Comparison of ENCODE assay signal across 17 mouse cellular contexts in genomic region chr11:8444759-8445422, GRCm38 (mm10).
A peak's percentile ranks its signal among the peaks of the same experiment; 100 is the strongest.
DNase-seq lines count a peak whose midpoint lies in the region; ATAC-seq and TF ChIP-seq lines count a peak whose summit lies in the region.
"Had no signal": no experiment of that assay in that cellular context is flagged by ENCODE, and none has a peak within 500 bp of the region (broad histone marks: within the 10 kb centered on the region; RNA-seq: fewer than 3 reads in every experiment).

No protein-coding gene starts in this region.

- POLR2A ChIA-PET in Patski (lab: Charles Lee): interaction anchor here (1.0 to 3.3 kb wide), 5 partner anchors 9 to 23 kb away, joined by 3 to 18 read pairs (median 6); no protein-coding TSS in a partner anchor

- H3K79me2 ChIP-seq in myocyte (ENCODE audit: control insufficient read depth, insufficient read depth): peaks cover 18% of the 10 kb centered on the region

- no peak for TF ChIP-seq CTCF in midbrain, postnatal 0 days (IDR thresholded peaks at IDR 0.05)
- no peak for TF ChIP-seq CTCF in Patski (IDR thresholded peaks at IDR 0.05)

- in situ Hi-C loops in Patski (cut with MboI; ENCODE audit: low pct_unique_long_range_greater_than_20kb): loop anchor here (25.0 kb wide), 1 partner anchor 217 kb away; the partner anchor contains the start of gene Tns3

- peak overlapping the region; percentile 64 for H3K27ac ChIP-seq in heart, embryonic 16.5 days (ENCODE audit: low read length)
- no peak overlapping the region for H3K27ac ChIP-seq in heart, embryonic 10.5 days
- H3K27ac ChIP-seq in midbrain, embryonic 11.5 days (ENCODE audit: low read depth, low read length): no peak overlapping the region
- H3K27ac ChIP-seq in midbrain, postnatal 0 days (ENCODE audit: low read depth, low read length): no peak overlapping the region

- H3K36me3 ChIP-seq in heart, embryonic 16.5 days (ENCODE audit: control insufficient read depth, insufficient read depth): peaks cover 42% of the 10 kb centered on the region
- H3K36me3 ChIP-seq in heart, embryonic 10.5 days: peaks cover 64% of the 10 kb centered on the region
- no peaks in the 10 kb centered on the region for H3K36me3 ChIP-seq in midbrain, embryonic 11.5 days (ENCODE audit: control insufficient read depth, insufficient read depth, low read length)
- H3K36me3 ChIP-seq in midbrain, postnatal 0 days (ENCODE audit: insufficient read depth, low read length): peaks cover 5% of the 10 kb centered on the region; the same call in 1 of the 2 replicates
- H3K36me3 ChIP-seq in myocyte (ENCODE audit: control insufficient read depth, insufficient read depth): peaks cover 43% of the 10 kb centered on the region
- H3K36me3 ChIP-seq: forebrain, embryonic 15.5 days had no signal

- H3K9me3 ChIP-seq in heart, embryonic 16.5 days (replicated peaks; ENCODE audit: control insufficient read depth, low read length): no peaks in the 10 kb centered on the region
- no peaks in the 10 kb centered on the region for H3K9me3 ChIP-seq in heart, embryonic 10.5 days
- H3K9me3 ChIP-seq in midbrain, embryonic 11.5 days (ENCODE audit: control insufficient read depth, low read length): no peaks in the 10 kb centered on the region
- H3K9me3 ChIP-seq in midbrain, postnatal 0 days (ENCODE audit: low read length): no peaks in the 10 kb centered on the region
- H3K9me3 ChIP-seq: forebrain, embryonic 15.5 days had no signal

- no peaks in the 10 kb centered on the region for H3K27me3 ChIP-seq in heart, embryonic 16.5 days (ENCODE audit: control insufficient read depth, insufficient read depth, low read length)
- H3K27me3 ChIP-seq in heart, embryonic 10.5 days (ENCODE audit: insufficient read depth, poor library complexity, severe bottlenecking): no peaks in the 10 kb centered on the region
- no peaks in the 10 kb centered on the region for H3K27me3 ChIP-seq in midbrain, embryonic 11.5 days (ENCODE audit: control insufficient read depth, insufficient read depth, low read length)
- no peaks in the 10 kb centered on the region for H3K27me3 ChIP-seq in midbrain, postnatal 0 days (ENCODE audit: insufficient read depth, low read length)
- H3K27me3 ChIP-seq in Patski: no peaks in the 10 kb centered on the region
- H3K27me3 ChIP-seq in myocyte (ENCODE audit: control insufficient read depth, insufficient read depth, insufficient read length): no peaks in the 10 kb centered on the region
- H3K27me3 ChIP-seq: forebrain, embryonic 15.5 days had no signal

- H3K9ac ChIP-seq in heart, embryonic 16.5 days (ENCODE audit: low read length): no peak overlapping the region
- no peak overlapping the region for H3K9ac ChIP-seq in midbrain, embryonic 11.5 days (ENCODE audit: low read length)
- H3K9ac ChIP-seq in midbrain, postnatal 0 days (replicated peaks; ENCODE audit: low read length, poor library complexity, severe bottlenecking): no peak overlapping the region
- H3K9ac ChIP-seq: forebrain, embryonic 15.5 days; liver, postnatal 0 days had no signal

- no peak for TF ChIP-seq POLR2A in myocyte (IDR thresholded peaks at IDR 0.05; ENCODE audit: insufficient read length, low read depth)

- no peak overlapping the region for H3ac ChIP-seq in myocyte (ENCODE audit: control insufficient read depth, insufficient read length)

- peak; percentile 56 for ATAC-seq in heart, embryonic 16.5 days (replicated peaks; ENCODE audit: extremely low read depth, insufficient read depth, low FRiP score)
- no peak for ATAC-seq in midbrain, embryonic 11.5 days (ENCODE audit: low FRiP score)
- no peak for ATAC-seq in midbrain, postnatal 0 days (ENCODE audit: low FRiP score)
- ATAC-seq in Patski: peak; percentile 25
- ATAC-seq: inflammation-experienced regulatory T-cells, adult 6 months; liver, postnatal 0 days had no signal

- CTCF ChIA-PET in Patski (lab: Charles Lee): interaction anchor here (0.9 to 8.4 kb wide), 6 partner anchors 8 to 40 kb away, joined by 3 to 64 read pairs (median 8); no protein-coding TSS in a partner anchor

- no peak for DNase-seq in heart, embryonic 10.5 days (ENCODE audit: low spot score)
- peak; percentile 56 for DNase-seq in midbrain, embryonic 11.5 days (ENCODE audit: low spot score, missing footprints)
- no peak for DNase-seq in midbrain, postnatal 0 days (ENCODE audit: low spot score)
- no peak for DNase-seq in Patski (ENCODE audit: low read depth, low spot score)
- no peak for DNase-seq in left cerebral cortex, postnatal 25 days (ENCODE audit: low spot score in 2 of 2)
- DNase-seq: adrenal gland, adult 2 months; cerebellum, adult 11-12 months; kidney, adult 9 months; liver, postnatal 0 days; right cerebral cortex, adult 18-20 months; spleen, adult 18-20 months; thymus, postnatal 14 days had no signal

- 64% methylated on average over 13 of the region's 13 CpGs for WGBS in heart, embryonic 16.5 days
- 80% methylated on average over 13 of the region's 13 CpGs for WGBS in heart, embryonic 10.5 days
- WGBS in midbrain, embryonic 11.5 days: 96% methylated on average over 13 of the region's 13 CpGs
- WGBS in midbrain, postnatal 0 days: 80% methylated on average over 13 of the region's 13 CpGs

- H3K4me2 ChIP-seq in heart, embryonic 16.5 days (ENCODE audit: low read depth, low read length): no peak overlapping the region
- H3K4me2 ChIP-seq in midbrain, embryonic 11.5 days: no peak overlapping the region
- no peak overlapping the region for H3K4me2 ChIP-seq in midbrain, postnatal 0 days (ENCODE audit: low read depth, low read length, poor library complexity, severe bottlenecking)
- H3K4me2 ChIP-seq in myocyte (ENCODE audit: low read depth): peak overlapping the region; percentile 65
- H3K4me2 ChIP-seq: forebrain, embryonic 15.5 days had no signal

- no peak overlapping the region for H3K4me3 ChIP-seq in heart, embryonic 16.5 days (ENCODE audit: low read length)
- no peak overlapping the region for H3K4me3 ChIP-seq in heart, embryonic 10.5 days
- H3K4me3 ChIP-seq in midbrain, embryonic 11.5 days (ENCODE audit: low read depth, low read length): no peak overlapping the region
- H3K4me3 ChIP-seq in midbrain, postnatal 0 days (ENCODE audit: low read depth, low read length): no peak overlapping the region
- H3K4me3 ChIP-seq in myocyte: no peak overlapping the region
- H3K4me3 ChIP-seq: forebrain, embryonic 15.5 days; left cerebral cortex, adult 2 months had no signal

- intact Hi-C loops in left cerebral cortex, postnatal 25 days (cut with DNase I): no loop called here

- peaks cover 27% of the 10 kb centered on the region for H3K4me1 ChIP-seq in heart, embryonic 16.5 days (ENCODE audit: control insufficient read depth, insufficient read depth, low read length)
- peaks cover 19% of the 10 kb centered on the region; the same call in 1 of the 2 replicates for H3K4me1 ChIP-seq in heart, embryonic 10.5 days
- H3K4me1 ChIP-seq in midbrain, embryonic 11.5 days (ENCODE audit: control insufficient read depth, insufficient read depth, low read length): no peaks in the 10 kb centered on the region
- H3K4me1 ChIP-seq in midbrain, postnatal 0 days (ENCODE audit: insufficient read depth, low read length): no peaks in the 10 kb centered on the region

TF ChIP-seq in myocyte, 11 proteins besides CTCF, POLR2A, EP300 and RAD21:
- peak in 1 of 3 experiments; percentile 15 for TF ChIP-seq MYOG (IDR thresholded peaks at IDR 0.05; ENCODE audit: control insufficient read depth in 1 of 3, insufficient read depth in 1 of 3, insufficient read length in 2 of 3, low read depth in 2 of 3)
- no peak for TF ChIP-seq TCF3 (IDR thresholded peaks at IDR 0.05; ENCODE audit: insufficient read length, low read depth)
- TF ChIP-seq MAX (IDR thresholded peaks at IDR 0.05; ENCODE audit: low read depth): peak; percentile 83

Comparison
In these comparisons a context has a peak if more than half of its experiments do, and no peak if none do; other contexts are left out.
1. ATAC-seq: peak in heart, embryonic 16.5 days (single experiment) and Patski (single experiment); none in midbrain, embryonic 11.5 days (single experiment) and midbrain, postnatal 0 days (single experiment).